ENCODE assay signal across 18 mouse cellular contexts in the genomic region with DNA sequence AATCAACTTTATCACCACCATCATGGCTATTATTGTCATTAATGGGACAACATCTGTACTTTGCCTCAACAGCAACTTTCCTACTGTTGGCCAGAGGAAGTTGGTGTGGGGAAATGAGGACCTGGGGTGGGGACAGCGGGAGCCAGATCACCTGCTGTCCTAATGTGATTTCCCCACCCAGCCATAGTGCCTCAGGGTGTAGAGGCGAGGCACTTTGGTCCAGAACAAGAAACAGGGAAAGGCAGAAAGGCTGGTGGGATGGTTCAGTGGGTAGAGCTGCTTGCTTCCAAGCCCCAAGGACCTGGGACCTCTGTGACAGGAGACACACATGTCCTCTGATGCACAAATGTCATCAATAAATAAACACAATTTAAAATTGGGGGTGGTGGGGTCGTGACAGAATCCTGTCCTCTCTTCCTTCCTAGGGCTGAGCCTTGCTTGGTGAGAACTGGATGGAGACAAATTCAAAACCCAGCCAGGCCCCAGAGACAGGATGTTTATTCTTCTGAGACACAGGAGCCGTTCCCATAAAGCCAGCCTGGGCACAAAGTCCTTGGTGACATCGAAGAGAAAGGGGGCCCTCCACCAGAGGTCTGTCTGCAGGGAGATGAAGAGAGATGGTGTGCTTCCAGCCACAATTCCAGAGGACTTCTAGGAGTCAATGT. TPM values are rescaled to one million over a fixed set of nuclear protein-coding genes. Genes with fewer than 3 reads are reported as not detected.
DNase-seq lines count a peak whose midpoint lies in the region; ATAC-seq and TF ChIP-seq lines count a peak whose summit lies in the region.
"Had no signal": no experiment of that assay in that cellular context is flagged by ENCODE, and none has a peak within 500 bp of the region (broad histone marks: within the 10 kb centered on the region; RNA-seq: fewer than 3 reads in every experiment).

No protein-coding gene starts in this region.

- no peak overlapping the region for H3K4me3 ChIP-seq in heart, embryonic 16.5 days (ENCODE audit: low read length)
- peak overlapping the region; percentile 93 for H3K4me3 ChIP-seq in E14TG2a.4 (replicated peaks; ENCODE audit: low read length)
- H3K4me3 ChIP-seq in intestine, embryonic 14.5 days (ENCODE audit: low read depth, low read length) = no peak overlapping the region
- H3K4me3 ChIP-seq: liver, embryonic 12.5 days had no signal

- H3K4me2 ChIP-seq in heart, embryonic 16.5 days (ENCODE audit: low read depth, low read length) = no peak overlapping the region
- 0 out of 2 replicates have a peak overlapping the region, but pooled peaks have one; percentile 2 for H3K4me2 ChIP-seq in intestine, embryonic 14.5 days (ENCODE audit: low read length)
- H3K4me2 ChIP-seq: liver, embryonic 12.5 days had no signal

- no peaks in the 10 kb centered on the region for H3K36me3 ChIP-seq in heart, embryonic 16.5 days (ENCODE audit: control insufficient read depth, insufficient read depth)
- peaks cover 16% of the 10 kb centered on the region; the same call in 1 of the 2 replicates for H3K36me3 ChIP-seq in E14TG2a.4 (ENCODE audit: insufficient read depth, low read length)
- H3K36me3 ChIP-seq in intestine, embryonic 14.5 days (ENCODE audit: control insufficient read depth, insufficient read depth, low read length) = no peaks in the 10 kb centered on the region
- H3K36me3 ChIP-seq: liver, embryonic 12.5 days had no signal

- no peaks in the 10 kb centered on the region for H3K9me3 ChIP-seq in heart, embryonic 16.5 days (replicated peaks; ENCODE audit: control insufficient read depth, low read length)
- no peaks in the 10 kb centered on the region for H3K9me3 ChIP-seq in E14TG2a.4 (ENCODE audit: low read length)
- H3K9me3 ChIP-seq in intestine, embryonic 14.5 days (ENCODE audit: control insufficient read depth, low read length) = no peaks in the 10 kb centered on the region
- H3K9me3 ChIP-seq: liver, embryonic 12.5 days had no signal

- DNase-seq in heart, adult 9 months (ENCODE audit: low spot score in 2 of 2) = no peak
- no peak for DNase-seq in intestine, embryonic 14.5 days (ENCODE audit: low spot score)
- peak; percentile 63 for DNase-seq in lung, postnatal 25 days (ENCODE audit: low spot score)
- no peak for DNase-seq in adrenal gland, postnatal 25 days
- no peak for DNase-seq in gastrocnemius, postnatal 14 days
- no peak for DNase-seq in urinary bladder, postnatal 36 days (ENCODE audit: low spot score in 2 of 2)
- DNase-seq: adrenal gland, adult 8-10 months; forebrain, postnatal 0 days; heart, postnatal 4 days had no signal

- H3K27me3 ChIP-seq in heart, embryonic 16.5 days (ENCODE audit: control insufficient read depth, insufficient read depth, low read length) = peaks cover 11% of the 10 kb centered on the region
- no peaks in the 10 kb centered on the region for H3K27me3 ChIP-seq in E14TG2a.4 (ENCODE audit: insufficient read depth, low read length)
- peaks cover 15% of the 10 kb centered on the region for H3K27me3 ChIP-seq in intestine, embryonic 14.5 days (replicated peaks; ENCODE audit: control insufficient read depth, insufficient read depth, low read length)

- WGBS in heart, embryonic 16.5 days = 54% methylated on average over 5 of the region's 5 CpGs
- 35% methylated on average over 5 of the region's 5 CpGs for WGBS in intestine, embryonic 14.5 days

- intact Hi-C loops in gastrocnemius, postnatal 14 days (cut with DNase I; ENCODE audit: low total_unique reads) = no loop called here

- no peak for ATAC-seq in heart, embryonic 16.5 days (replicated peaks; ENCODE audit: extremely low read depth, insufficient read depth, low FRiP score)
- ATAC-seq in intestine, embryonic 14.5 days (replicated peaks; ENCODE audit: low FRiP score, low TSS enrichment, low read depth) = no peak
- ATAC-seq: forebrain, postnatal 0 days; liver, embryonic 12.5 days had no signal

- no peak overlapping the region for H3K9ac ChIP-seq in heart, embryonic 16.5 days (ENCODE audit: low read length)
- no peak overlapping the region for H3K9ac ChIP-seq in intestine, embryonic 14.5 days (ENCODE audit: low read length)
- H3K9ac ChIP-seq: forebrain, postnatal 0 days; liver, embryonic 12.5 days had no signal

- peaks cover 31% of the 10 kb centered on the region for H3K4me1 ChIP-seq in heart, embryonic 16.5 days (ENCODE audit: control insufficient read depth, insufficient read depth, low read length)
- H3K4me1 ChIP-seq in E14TG2a.4 (replicated peaks; ENCODE audit: low read depth, low read length) = peaks cover 81% of the 10 kb centered on the region
- H3K4me1 ChIP-seq in intestine, embryonic 14.5 days (replicated peaks; ENCODE audit: control insufficient read depth, insufficient read depth, low read length) = peaks cover 28% of the 10 kb centered on the region

- 0 out of 2 replicates have a peak overlapping the region, but pooled peaks have one; percentile 28 for H3K27ac ChIP-seq in heart, embryonic 16.5 days (ENCODE audit: low read length)
- H3K27ac ChIP-seq in intestine, embryonic 14.5 days (ENCODE audit: low read depth) = peak overlapping the region; percentile 84
- H3K27ac ChIP-seq: liver, embryonic 12.5 days had no signal

- no peak for TF ChIP-seq CTCF in E14TG2a.4 (conservative IDR thresholded peaks at IDR 0.05; ENCODE audit: low read length)

RNA-seq across cellular contexts. Expression of a gene that starts 0.8 kb away (rescaled TPM):
- 3.1 TPM in 2 replicates for polyA plus RNA-seq in heart, embryonic 16.5 days (2015; fragmentation: Nextera tagmentation; extraction: Ambion mirVana)
- 78.1 and 78.3 TPM in 2 replicates for polyA plus RNA-seq in intestine, embryonic 14.5 days (2014; fragmentation: Nextera tagmentation; extraction: Ambion mirVana)
- total RNA-seq in adrenal gland, postnatal 25 days (2021) = not detected in 2 replicates
- total RNA-seq in gastrocnemius, postnatal 14 days (2021) = not detected
- total RNA-seq: adrenal gland, adult 8-10 months; common myeloid progenitor, adult 5-6 weeks; forebrain, postnatal 0 days; gastrocnemius, adult 8-10 months; heart, adult 8-10 months; layer of hippocampus, adult 18-20 months; megakaryocyte-erythroid progenitor cell, adult 5-6 weeks had no signal
- polyA plus RNA-seq: forebrain, postnatal 0 days had no signal

RNA-seq across cellular contexts. Expression of a gene that starts 15.4 kb away (rescaled TPM):
- polyA plus RNA-seq in heart, embryonic 16.5 days (2015; fragmentation: Nextera tagmentation; extraction: Ambion mirVana) = 9.1 and 10.5 TPM in 2 replicates
- 22.7 and 24.6 TPM in 2 replicates for polyA plus RNA-seq in intestine, embryonic 14.5 days (2014; fragmentation: Nextera tagmentation; extraction: Ambion mirVana)
- 24.9 and 39.9 TPM in 2 replicates for total RNA-seq in adrenal gland, postnatal 25 days (2021)
- total RNA-seq in gastrocnemius, postnatal 14 days (2021) = 1 to 10 TPM; 4.9 to 6.2 TPM

RNA-seq across cellular contexts. Expression of a gene that starts 32.2 kb away (rescaled TPM):
- 0.70 and 0.84 TPM in 2 replicates for polyA plus RNA-seq in heart, embryonic 16.5 days (2015; fragmentation: Nextera tagmentation; extraction: Ambion mirVana)
- 0.23 TPM in 1 of 2 replicates, not detected in the other for polyA plus RNA-seq in intestine, embryonic 14.5 days (2014; fragmentation: Nextera tagmentation; extraction: Ambion mirVana)
- not detected in 2 replicates for total RNA-seq in adrenal gland, postnatal 25 days (2021)
- not detected for total RNA-seq in gastrocnemius, postnatal 14 days (2021)
- total RNA-seq: adrenal gland, adult 8-10 months; forebrain, postnatal 0 days; gastrocnemius, adult 8-10 months; heart, adult 8-10 months; heart, postnatal 4 days; layer of hippocampus, adult 18-20 months had no signal
- polyA plus RNA-seq: forebrain, postnatal 0 days had no signal

RNA-seq across cellular contexts. Expression of a gene that starts 38.5 kb away (rescaled TPM):
- 8.0 and 32.8 TPM in 2 replicates for polyA plus RNA-seq in heart, embryonic 16.5 days (2015; fragmentation: Nextera tagmentation; extraction: Ambion mirVana)
- polyA plus RNA-seq in intestine, embryonic 14.5 days (2014; fragmentation: Nextera tagmentation; extraction: Ambion mirVana) = 113 and 143 TPM in 2 replicates
- 1.0 and 2.2 TPM in 2 replicates for total RNA-seq in adrenal gland, postnatal 25 days (2021)
- total RNA-seq in gastrocnemius, postnatal 14 days (2021) = under 1 TPM in 1 of 2 experiments, not detected in 1; 0.27 TPM
- total RNA-seq: common myeloid progenitor, adult 5-6 weeks; gastrocnemius, adult 8-10 months; megakaryocyte-erythroid progenitor cell, adult 5-6 weeks had no signal

RNA-seq across cellular contexts. Expression of a gene that starts 41.0 kb away (rescaled TPM):
- polyA plus RNA-seq in heart, embryonic 16.5 days (2015; fragmentation: Nextera tagmentation; extraction: Ambion mirVana) = not detected in 2 replicates
- not detected in 2 replicates for polyA plus RNA-seq in intestine, embryonic 14.5 days (2014; fragmentation: Nextera tagmentation; extraction: Ambion mirVana)
- total RNA-seq in adrenal gland, postnatal 25 days (2021) = not detected in 2 replicates
- total RNA-seq in gastrocnemius, postnatal 14 days (2021) = not detected
- total RNA-seq: adrenal gland, adult 8-10 months; common myeloid progenitor, adult 5-6 weeks; forebrain, postnatal 0 days; gastrocnemius, adult 8-10 months; heart, adult 8-10 months; heart, postnatal 4 days; layer of hippocampus, adult 18-20 months; megakaryocyte-erythroid progenitor cell, adult 5-6 weeks had no signal
- polyA plus RNA-seq: forebrain, postnatal 0 days; liver, embryonic 12.5 days; spleen, adult 2 months had no signal
